Mouse (Mus musculus) erythroblast, adult 5-6 weeks (primary cell): ENCODE results near the gene Kif16b. TPM values are rescaled to one million over a fixed set of nuclear protein-coding genes. Genes with fewer than 3 reads are reported as not detected.
"Not testable (repeated sequence)": the region's sequence is repeated elsewhere in the genome, so short reads cannot be mapped to it uniquely, and the experiment has no call there.

ENCODE experiments used
- ATAC-seq: replicated peaks from 2 replicates; pipeline ENCODE4 v1.8.0; 2016; ENCODE audit warnings: moderate number of reproducible peaks, mild to moderate bottlenecking, moderate TSS enrichment, inconsistent platforms; ENCODE audit not compliant: poor library complexity, low FRiP score, severe bottlenecking
- total RNA-seq, 2 experiments: library from RNA; stranded (forward) in 1 of 2; stranded (reverse) in 1 of 2; fragments of 150-400 nt in 1 of 2; fragments of 200-764, 138-1000 nt in 1 of 2; gene quantifications; 2 replicates each; pipeline versions ENCODE4 v1.2.3 to v1.2.4; 2015 to 2017; ENCODE audit warnings: low replicate concordance in 2 of 2

Kif16b gene
- total RNA-seq, 2 experiments from 2014 or later: 2.0 to 15.0 TPM

- no peak for ATAC-seq
These were observed 292.6 kb downstream of the Kif16b start for GRCm38 (mm10) chr2:142608778-142609177.

GRCm38 (mm10) chr2:142604762-142605161 lies 296.6 kb downstream of the Kif16b start:
- ATAC-seq: no peak

- ATAC-seq: no peak
These were observed 298.1 kb downstream of the Kif16b start for GRCm38 (mm10) chr2:142603210-142603609.

- no peak for ATAC-seq
These were observed 302.1 kb downstream of the Kif16b start for GRCm38 (mm10) chr2:142599235-142599634.

DNA sequence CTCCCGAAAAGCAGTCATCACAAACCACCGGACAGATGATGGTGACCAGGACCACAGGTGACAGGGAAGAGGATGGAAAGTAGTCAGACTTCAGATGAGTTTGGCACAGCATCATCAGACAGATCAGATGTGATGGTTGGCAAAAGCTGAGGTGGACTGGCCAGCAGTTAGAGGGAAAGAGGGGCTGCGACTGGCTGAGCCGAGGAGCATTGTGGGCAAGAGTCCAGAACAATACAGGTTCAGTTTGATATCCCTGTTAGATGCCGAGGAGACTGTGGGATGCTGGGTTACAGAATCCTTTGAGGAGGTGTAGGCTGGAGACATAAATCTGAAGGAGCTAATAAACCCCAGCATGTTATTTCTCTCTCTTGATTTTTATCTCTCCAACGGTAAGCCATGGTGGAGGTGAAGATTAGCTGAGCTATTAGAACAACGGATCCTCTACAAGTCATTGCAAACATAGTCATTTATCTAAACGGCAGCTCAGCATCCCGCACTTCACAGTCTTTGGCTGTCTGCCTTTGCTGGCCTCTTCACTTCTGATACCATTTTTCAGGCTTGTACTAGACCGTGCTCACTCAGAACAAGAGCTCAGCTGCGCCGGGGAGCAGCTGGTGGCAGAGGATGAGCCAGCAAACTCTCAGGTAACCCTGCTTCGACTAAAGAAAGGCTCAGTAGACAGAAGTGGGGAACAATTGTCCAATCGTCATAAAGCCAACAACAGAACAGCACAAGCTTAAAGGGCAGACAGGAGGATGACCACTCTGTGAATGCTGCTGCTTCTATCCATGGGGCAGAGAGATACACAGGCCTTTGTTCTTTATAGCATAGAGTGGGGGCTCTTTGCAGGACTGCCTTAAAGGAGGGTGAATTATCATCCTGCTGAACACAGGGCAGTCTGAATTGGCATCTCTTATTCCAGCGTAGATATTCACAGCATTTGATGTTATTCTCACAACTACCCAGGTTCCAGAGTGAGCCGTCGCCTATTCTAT lies 304.9 kb downstream of the Kif16b start:
- no peak for ATAC-seq

DNA sequence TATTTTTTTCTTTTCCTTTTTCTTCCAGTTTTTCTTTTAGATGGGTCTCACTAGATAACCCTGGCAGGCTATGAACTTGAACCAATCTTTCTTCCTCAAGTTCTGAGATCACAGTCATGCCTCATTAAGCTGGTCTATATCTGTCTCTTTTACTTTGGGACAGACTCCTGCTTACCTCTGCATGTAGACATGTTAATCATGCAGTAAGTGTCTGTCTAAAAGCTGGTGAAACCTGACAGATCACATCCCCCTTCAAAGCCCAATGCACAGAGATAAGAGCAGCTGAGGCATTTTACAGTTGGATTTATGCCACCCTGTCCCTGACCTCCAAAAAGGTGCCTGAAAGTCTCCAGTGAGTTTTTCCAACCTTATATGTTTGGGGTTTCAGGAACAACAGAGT lies 310.4 kb downstream of the Kif16b start:
- no peak for ATAC-seq

DNA sequence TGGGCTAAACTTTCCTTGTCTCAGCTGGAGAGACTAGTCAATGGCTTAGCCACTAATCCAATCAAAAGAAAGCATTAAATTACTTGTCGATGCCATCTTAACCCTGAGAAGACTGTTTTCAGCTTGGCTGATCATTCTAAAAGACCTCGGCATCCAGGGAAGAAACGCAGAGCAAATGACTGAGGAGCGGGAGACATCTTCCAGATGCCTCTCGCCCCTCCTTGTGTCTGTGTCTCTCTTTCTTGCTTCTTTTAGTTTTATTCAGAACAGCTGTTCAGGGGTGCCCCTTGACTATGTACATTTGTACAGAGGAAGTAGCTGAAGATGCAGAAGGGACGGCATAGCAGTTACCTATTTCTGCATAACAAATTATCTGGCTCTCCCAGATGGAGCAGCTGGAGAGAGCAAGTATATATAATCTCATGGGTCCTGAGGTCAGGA lies 311.0 kb downstream of the Kif16b start:
- ATAC-seq: no peak

DNA sequence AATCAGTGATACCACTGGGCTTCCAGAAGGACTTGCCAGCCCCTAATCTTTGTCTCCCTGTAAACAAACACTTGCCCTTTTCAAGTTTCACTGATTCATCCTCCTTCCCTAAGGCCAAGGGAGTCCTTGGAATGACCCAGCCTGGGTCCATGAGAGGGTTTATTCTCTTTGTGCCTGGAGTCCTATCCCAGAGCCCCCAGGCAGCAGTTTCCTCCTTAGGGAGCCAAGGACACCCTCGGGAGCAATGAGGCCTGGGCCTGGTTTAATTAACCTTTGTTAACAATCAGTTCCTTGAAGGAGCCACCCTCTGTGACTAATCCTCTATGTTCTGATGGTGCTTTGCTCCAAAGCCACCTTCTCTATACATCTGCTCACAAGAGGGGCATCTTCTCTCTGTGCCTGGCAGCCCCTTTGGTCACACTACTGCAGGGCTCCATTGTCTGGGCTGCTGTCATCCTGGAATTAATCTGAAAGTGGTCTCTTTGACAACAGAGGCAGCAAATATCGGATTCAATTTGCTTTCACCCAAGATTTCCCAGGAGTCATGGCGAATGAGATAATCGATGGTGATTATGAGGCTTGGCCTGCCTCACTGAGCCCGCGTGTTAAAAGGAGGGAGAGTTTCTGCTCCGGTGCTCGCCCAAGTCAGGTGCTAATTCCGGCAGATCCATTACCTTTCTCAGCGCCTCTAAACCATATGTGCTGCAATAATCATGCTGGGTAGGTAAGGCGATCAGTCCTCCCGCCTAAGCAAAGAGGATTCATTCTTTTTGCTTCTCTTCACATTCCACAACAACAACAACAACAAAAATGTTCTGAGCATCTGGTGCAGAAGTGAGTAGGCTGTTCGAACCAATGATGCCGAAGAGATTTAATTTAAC lies 311.7 kb downstream of the Kif16b start:
- ATAC-seq: no peak

DNA sequence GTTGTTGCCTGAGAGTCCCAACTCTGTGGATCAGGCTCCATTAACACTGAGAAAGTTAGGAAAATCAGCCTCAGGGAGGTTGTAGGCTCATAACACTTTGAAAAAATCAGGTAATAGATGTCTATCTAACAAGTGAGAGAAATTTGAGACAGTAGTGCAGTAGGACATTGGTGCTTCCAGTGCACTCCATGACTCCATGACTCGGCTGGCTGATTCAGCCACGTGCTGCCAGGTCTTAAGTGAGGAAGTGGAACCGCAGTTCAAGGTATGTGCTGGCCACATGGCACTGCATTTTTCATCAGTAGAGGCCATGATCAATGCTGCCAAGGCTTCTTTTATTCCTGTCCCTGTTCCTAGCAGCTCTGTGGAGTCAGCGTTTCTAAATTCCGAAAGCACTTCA lies 315.5 kb downstream of the Kif16b start:
- ATAC-seq: no peak

GRCm38 (mm10) chr2:142584851-142585737 lies 316.2 kb downstream of the Kif16b start:
- ATAC-seq: no peak

DNA sequence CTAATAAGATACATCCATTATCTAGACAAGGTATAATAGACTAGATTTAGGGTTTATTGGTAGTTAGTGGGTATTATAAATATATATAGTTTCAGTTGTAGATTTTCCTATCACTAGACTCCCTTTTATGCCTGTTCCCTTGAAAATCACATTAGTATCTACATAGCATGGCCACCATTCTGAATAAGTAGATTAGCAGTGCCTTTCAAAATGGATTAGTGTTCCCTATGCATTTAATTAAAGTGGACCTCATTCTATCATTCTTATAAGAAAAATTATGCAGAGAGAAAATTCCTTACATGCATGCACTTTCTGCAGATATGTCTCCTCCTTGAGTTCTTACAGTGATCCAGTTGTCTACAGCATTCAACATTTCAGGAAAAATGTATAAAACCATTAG lies 320.9 kb downstream of the Kif16b start:
- no peak for ATAC-seq

DNA sequence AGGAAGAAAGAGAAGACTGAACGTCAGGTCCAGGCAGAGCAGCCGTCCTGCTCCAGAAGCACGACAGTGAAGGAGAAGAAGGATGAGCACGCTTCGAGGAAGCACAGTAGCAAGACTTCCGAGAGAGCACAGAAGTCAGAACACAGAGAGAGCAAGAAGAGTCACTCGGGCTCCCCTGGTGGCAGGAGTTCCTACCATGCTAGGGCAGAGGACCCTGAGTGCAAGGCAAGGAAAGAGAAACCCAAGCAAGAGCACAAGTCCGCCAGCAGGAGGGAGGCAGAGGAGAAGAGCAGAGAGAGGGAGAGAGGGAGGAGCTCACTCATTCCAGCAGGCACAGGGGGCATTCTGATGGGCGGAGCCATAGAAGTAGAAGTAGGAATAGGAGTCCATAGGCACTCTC lies 323.9 kb downstream of the Kif16b start:
- not testable (repeated sequence) for ATAC-seq

GRCm38 (mm10) chr2:142569771-142570170 lies 331.6 kb downstream of the Kif16b start:
- no peak for ATAC-seq

Other genes starting within 250 kb of the Kif16b start
- 24.2 and 25.7 TPM in 2 replicates for gene Snrpb2, start 161.5 kb upstream of the Kif16b start, total RNA-seq (2015; ENCODE audit: low replicate concordance)
- 8.1 and 30.4 TPM in 2 replicates for gene Snrpb2, start 161.5 kb upstream of the Kif16b start, total RNA-seq (2017; ENCODE audit: low replicate concordance)
- gene Otor, start 176.9 kb upstream of the Kif16b start, total RNA-seq (2015; ENCODE audit: low replicate concordance): not detected in 2 replicates
- gene Otor, start 176.9 kb upstream of the Kif16b start, total RNA-seq (2017; ENCODE audit: low replicate concordance): not detected in 2 replicates